Mouse (Mus musculus): Measurements from ENCODE around the gene Matn3. TPM values are rescaled to one million over a fixed set of nuclear protein-coding genes. Genes with fewer than 3 reads are reported as not detected.
A peak's percentile ranks its signal among the peaks of the same experiment; 100 is the strongest.

Matn3 gene
- polyA plus RNA-seq (2014; fragmentation: Nextera tagmentation; extraction: Ambion mirVana): 0.11 and 0.37 TPM in 2 replicates

DNA sequence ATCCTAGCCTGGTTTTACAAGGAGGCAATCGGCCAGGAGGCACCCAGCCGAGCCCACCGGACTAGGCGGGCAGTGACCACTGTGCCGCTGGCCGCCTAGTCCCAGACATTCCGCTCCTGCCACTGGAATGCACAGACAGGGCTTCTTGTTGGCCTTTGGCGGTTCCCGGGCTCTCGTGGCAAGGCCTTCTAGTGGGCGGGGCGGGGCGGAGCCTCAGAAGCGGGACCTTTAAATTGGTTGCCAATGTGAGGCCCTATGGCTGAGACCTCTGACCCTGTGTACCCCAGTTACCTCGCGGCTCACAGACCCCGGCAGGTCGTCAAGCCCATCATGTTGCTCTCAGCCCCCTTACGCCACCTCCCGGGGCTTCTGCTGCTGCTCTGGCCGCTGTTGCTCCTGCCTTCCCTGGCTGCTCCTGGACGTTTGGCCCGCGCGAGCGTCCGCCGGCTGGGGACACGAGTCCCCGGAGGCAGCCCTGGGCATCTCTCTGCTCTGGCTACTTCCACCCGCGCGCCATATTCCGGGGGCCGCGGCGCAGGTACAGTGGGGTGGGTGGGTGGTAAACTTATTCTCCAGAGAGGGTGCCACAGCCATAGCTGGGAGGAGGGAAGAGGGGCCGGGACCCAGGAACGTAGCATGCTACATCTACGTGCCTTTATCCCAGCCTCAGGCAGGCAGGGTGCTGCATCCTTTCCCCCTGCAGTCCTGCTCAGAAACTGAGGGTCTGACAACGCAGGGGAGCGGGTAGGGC is at the start of gene Matn3:
TSS of gene Matn3 (plus strand) at position 216 of the 751 bp plus-strand sequence.
- 0 out of 2 replicates have a peak, but pooled peaks cover 6% of the 10 kb centered on the region for H3K27me3 ChIP-seq (ENCODE audit: control insufficient read depth, insufficient read depth, low read length)
- peak; percentile 76 for ATAC-seq (ENCODE audit: low FRiP score, low TSS enrichment)
- H3K27ac ChIP-seq (ENCODE audit: low read depth, low read length): no peak within 1 kb of the TSS
- H3K4me3 ChIP-seq (ENCODE audit: low read length): peak within 1 kb of the TSS; percentile 49
- 0 out of 2 replicates have a peak, but pooled peaks cover 8% of the 10 kb centered on the region for H3K4me1 ChIP-seq (ENCODE audit: control insufficient read depth, insufficient read depth, low read length)
- H3K9ac ChIP-seq (ENCODE audit: low read depth, low read length): peak within 1 kb of the TSS; percentile 51
- peak within 1 kb of the TSS; percentile 97 for H3K4me2 ChIP-seq (replicated peaks; ENCODE audit: low read depth, low read length)
- no peaks in the 10 kb centered on the region for H3K9me3 ChIP-seq (ENCODE audit: control insufficient read depth, low read length)
- H3K36me3 ChIP-seq (ENCODE audit: control insufficient read depth, insufficient read depth, low read length): no peaks in the 10 kb centered on the region
- 2% methylated on average over 42 of the region's 42 CpGs for WGBS

DNA sequence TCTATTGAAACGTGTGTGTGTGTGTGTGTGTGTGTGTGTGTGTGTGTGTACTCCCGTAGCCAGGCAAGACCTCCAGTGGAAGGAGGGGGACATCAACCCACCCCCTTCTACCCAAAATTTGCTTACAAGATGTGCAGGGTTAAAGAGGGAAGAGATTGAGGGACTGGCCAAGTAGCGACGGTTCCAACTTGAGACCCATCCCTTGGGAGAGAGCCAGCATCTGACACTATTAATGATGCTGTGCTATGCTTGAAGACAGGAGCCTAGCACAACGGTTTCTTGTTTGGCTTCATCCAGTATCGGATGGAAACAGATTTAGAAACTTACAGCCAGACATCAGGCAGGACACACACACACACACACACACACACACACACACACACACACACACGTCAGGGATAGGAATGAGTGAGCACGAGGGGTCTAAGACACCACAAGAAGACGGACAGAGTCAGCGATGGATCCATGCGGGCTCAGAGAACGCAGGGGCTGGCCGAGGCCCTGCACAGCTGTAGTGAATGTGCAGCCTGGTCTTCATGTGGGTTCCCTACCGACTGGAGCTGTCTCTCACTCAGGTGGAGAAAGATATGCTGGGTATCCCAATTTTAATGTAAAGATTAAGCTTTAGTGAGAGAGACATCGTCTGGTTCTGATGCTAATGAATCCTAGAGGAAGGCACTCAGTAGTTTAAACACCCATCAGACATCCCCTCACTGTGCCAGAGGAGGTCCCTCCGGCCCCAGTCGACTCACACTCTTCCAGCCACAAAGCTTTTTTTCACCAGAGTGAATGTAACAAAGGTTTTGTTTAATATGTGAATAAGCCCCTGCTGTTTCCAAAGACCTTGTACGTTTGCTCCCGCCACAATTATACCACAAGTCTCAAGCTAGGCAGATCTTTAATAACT is 48.6 kb upstream of the Matn3 start:
- Histone ChIP-seq H3K4me2 (replicated peaks; ENCODE audit: low read depth, low read length) (no peak overlapping the region), H3K27me3 (ENCODE audit: control insufficient read depth, insufficient read depth, low read length) (no peaks in the 10 kb centered on the region), H3K36me3 (ENCODE audit: control insufficient read depth, insufficient read depth, low read length) (no peaks in the 10 kb centered on the region), H3K9ac (ENCODE audit: low read depth, low read length) (no peak overlapping the region), H3K9me3 (ENCODE audit: control insufficient read depth, low read length) (no peaks in the 10 kb centered on the region), H3K4me3 (ENCODE audit: low read length) (no peak overlapping the region), H3K4me1 (ENCODE audit: control insufficient read depth, insufficient read depth, low read length) (peaks cover 9% of the 10 kb centered on the region; the same call in 1 of the 2 replicates), H3K27ac (ENCODE audit: low read depth, low read length) (no peak overlapping the region)
- no peak for ATAC-seq (ENCODE audit: low FRiP score, low TSS enrichment)
- 76% methylated on average over 19 of the region's 19 CpGs for WGBS

DNA sequence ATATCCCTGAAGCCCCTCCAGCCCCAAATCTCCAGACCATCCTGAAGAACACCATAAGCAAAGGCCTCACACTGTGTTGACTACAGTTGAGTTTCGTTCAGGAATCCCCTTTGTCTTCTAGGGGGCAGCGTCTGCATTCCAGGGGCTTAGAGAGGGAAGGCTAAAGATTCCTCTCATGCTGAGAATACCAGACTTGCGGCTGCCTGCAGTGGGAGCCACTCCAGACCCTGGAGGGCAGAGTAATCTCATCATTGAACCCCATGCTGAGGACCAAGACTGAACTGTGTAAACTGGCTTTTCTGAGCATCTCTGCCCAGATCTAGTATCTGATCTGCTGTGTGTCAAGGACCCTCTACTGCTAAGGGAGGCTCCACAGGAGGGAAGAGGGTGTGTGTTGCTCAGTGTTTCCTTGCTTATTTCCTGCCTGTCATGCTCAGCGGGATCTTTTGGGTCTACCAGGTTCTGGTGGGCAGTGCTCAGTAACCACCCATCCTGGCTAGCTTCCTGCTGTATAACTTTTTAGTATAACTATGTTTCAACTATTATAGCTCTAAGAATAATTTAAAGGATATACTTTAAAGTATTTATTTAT is 47.5 kb upstream of the Matn3 start:
- H3K27me3 ChIP-seq (ENCODE audit: control insufficient read depth, insufficient read depth, low read length): no peaks in the 10 kb centered on the region
- no peak overlapping the region for H3K27ac ChIP-seq (ENCODE audit: low read depth, low read length)

DNA sequence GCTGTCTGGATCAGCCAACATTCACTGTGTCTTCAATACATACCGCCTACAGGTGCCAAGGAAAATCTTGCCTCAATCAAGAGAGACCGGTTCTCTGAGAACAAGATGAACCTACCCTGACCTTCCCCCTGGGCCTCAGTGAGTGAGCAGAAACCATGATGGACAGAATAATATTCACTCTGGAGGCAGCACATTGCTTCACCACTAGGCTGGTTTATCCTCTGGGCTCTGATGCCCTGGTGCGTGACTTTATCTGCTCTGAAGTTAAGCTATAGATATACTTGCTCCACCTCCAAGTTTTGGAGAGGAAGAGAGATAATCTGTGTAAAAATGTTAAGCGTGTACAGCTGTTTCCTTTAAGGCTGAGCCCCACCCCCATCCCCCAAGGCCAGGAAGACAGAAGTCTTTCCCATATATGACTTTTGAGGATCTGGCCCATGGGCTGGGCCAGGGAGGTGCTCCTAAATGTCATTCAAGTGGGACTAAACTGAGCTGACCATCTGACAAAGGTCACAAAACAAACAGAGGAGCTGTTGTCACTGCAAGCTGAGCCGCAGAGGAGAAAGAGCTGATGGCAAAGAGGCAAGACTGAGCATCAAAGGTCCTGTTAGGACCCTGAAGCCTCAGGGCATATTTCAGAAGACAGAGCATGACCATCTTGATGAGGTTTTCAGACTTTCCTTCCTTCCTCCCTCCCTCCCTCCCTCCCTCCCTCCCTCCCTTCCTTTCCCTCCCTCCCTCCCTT is 46.6 kb upstream of the Matn3 start:
- 0 out of 2 replicates have a peak overlapping the region, but pooled peaks have one; percentile 19 for H3K27ac ChIP-seq (ENCODE audit: low read depth, low read length)
- peak; percentile 55 for ATAC-seq (ENCODE audit: low FRiP score, low TSS enrichment)
- H3K9me3 ChIP-seq (ENCODE audit: control insufficient read depth, low read length): no peaks in the 10 kb centered on the region

More for the DNA sequence above, 47.5 kb upstream of the Matn3 start:
- ATAC-seq (ENCODE audit: low FRiP score, low TSS enrichment): 0 out of 2 replicates have a peak, but pooled peaks have one; percentile 16
- WGBS: 43% methylated on average over 4 of the region's 4 CpGs
- no peak overlapping the region for H3K9ac ChIP-seq (ENCODE audit: low read depth, low read length)
- H3K9me3 ChIP-seq (ENCODE audit: control insufficient read depth, low read length): no peaks in the 10 kb centered on the region
- no peak overlapping the region for H3K4me3 ChIP-seq (ENCODE audit: low read length)
- H3K4me1 ChIP-seq (ENCODE audit: control insufficient read depth, insufficient read depth, low read length): peaks cover 9% of the 10 kb centered on the region; the same call in 1 of the 2 replicates
- no peaks in the 10 kb centered on the region for H3K36me3 ChIP-seq (ENCODE audit: control insufficient read depth, insufficient read depth, low read length)
- H3K4me2 ChIP-seq (replicated peaks; ENCODE audit: low read depth, low read length): no peak overlapping the region

DNA sequence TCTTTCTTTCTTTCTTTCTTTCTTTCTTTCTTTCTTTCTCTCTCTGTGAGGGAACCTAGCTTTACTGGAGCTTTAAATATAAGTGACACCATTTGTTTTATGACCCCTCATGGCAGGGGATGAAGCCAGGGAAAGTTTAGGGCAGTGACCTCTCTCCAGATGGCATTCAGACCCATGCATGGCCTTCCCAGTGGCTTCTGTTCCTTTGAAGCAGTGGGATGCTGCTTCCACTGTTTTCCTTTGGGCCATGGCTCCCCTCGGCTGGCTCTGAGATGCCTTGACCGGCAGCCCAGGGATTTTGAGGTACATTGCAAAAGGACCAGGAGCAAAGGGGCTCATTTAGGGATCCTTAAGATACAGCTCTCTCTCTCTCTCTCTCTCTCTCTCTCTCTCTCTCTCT is 45.8 kb upstream of the Matn3 start:
- Histone ChIP-seq H3K4me2 (replicated peaks; ENCODE audit: low read depth, low read length) (no peak overlapping the region), H3K27me3 (ENCODE audit: control insufficient read depth, insufficient read depth, low read length) (no peaks in the 10 kb centered on the region), H3K27ac (ENCODE audit: low read depth, low read length) (no peak overlapping the region), H3K9ac (ENCODE audit: low read depth, low read length) (no peak overlapping the region), H3K4me1 (ENCODE audit: control insufficient read depth, insufficient read depth, low read length) (peaks cover 9% of the 10 kb centered on the region; the same call in 1 of the 2 replicates), H3K4me3 (ENCODE audit: low read length) (no peak overlapping the region), H3K36me3 (ENCODE audit: control insufficient read depth, insufficient read depth, low read length) (no peaks in the 10 kb centered on the region), H3K9me3 (ENCODE audit: control insufficient read depth, low read length) (0 out of 2 replicates have a peak, but pooled peaks cover 2% of the 10 kb centered on the region)
- WGBS: 8% methylated on average over 2 of the region's 2 CpGs
- ATAC-seq (ENCODE audit: low FRiP score, low TSS enrichment): no peak

More for the DNA sequence above, 46.6 kb upstream of the Matn3 start:
- Histone ChIP-seq H3K36me3 (ENCODE audit: control insufficient read depth, insufficient read depth, low read length) (no peaks in the 10 kb centered on the region), H3K27me3 (ENCODE audit: control insufficient read depth, insufficient read depth, low read length) (no peaks in the 10 kb centered on the region), H3K4me2 (replicated peaks; ENCODE audit: low read depth, low read length) (0 out of 2 replicates have a peak overlapping the region, but pooled peaks have one; percentile 4), H3K4me3 (ENCODE audit: low read length) (no peak overlapping the region), H3K4me1 (ENCODE audit: control insufficient read depth, insufficient read depth, low read length) (peaks cover 9% of the 10 kb centered on the region; the same call in 1 of the 2 replicates), H3K9ac (ENCODE audit: low read depth, low read length) (no peak overlapping the region)
- 20% methylated on average over 5 of the region's 5 CpGs for WGBS

DNA sequence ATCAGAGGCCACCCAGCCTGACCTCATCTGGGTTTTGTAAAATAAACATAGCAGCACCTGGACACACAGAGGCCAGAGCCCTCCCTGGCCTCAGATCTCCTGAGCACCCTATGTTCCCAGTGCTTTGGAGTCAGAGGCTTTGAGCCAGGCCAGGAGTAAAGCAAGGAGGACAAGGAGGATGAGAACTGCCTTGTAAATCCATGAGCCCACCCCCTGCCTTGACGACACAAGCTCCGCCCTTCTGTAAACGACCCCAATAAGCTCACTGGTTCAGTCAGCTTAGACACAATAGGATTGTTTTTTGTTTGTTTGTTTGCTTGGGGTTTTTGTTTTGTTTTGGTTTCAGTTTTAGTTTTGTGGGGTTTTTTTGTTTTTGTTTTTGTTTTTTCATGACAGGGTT is 45.2 kb upstream of the Matn3 start:
- Histone ChIP-seq H3K4me3 (ENCODE audit: low read length) (no peak overlapping the region), H3K27me3 (ENCODE audit: control insufficient read depth, insufficient read depth, low read length) (no peaks in the 10 kb centered on the region), H3K9ac (ENCODE audit: low read depth, low read length) (no peak overlapping the region), H3K9me3 (ENCODE audit: control insufficient read depth, low read length) (0 out of 2 replicates have a peak, but pooled peaks cover 2% of the 10 kb centered on the region), H3K27ac (ENCODE audit: low read depth, low read length) (no peak overlapping the region), H3K4me1 (ENCODE audit: control insufficient read depth, insufficient read depth, low read length) (peaks cover 9% of the 10 kb centered on the region; the same call in 1 of the 2 replicates), H3K4me2 (replicated peaks; ENCODE audit: low read depth, low read length) (no peak overlapping the region), H3K36me3 (ENCODE audit: control insufficient read depth, insufficient read depth, low read length) (no peaks in the 10 kb centered on the region)
- ATAC-seq (ENCODE audit: low FRiP score, low TSS enrichment): 0 out of 2 replicates have a peak, but pooled peaks have one; percentile 34
- WGBS: 31% methylated on average over 3 of the region's 3 CpGs

DNA sequence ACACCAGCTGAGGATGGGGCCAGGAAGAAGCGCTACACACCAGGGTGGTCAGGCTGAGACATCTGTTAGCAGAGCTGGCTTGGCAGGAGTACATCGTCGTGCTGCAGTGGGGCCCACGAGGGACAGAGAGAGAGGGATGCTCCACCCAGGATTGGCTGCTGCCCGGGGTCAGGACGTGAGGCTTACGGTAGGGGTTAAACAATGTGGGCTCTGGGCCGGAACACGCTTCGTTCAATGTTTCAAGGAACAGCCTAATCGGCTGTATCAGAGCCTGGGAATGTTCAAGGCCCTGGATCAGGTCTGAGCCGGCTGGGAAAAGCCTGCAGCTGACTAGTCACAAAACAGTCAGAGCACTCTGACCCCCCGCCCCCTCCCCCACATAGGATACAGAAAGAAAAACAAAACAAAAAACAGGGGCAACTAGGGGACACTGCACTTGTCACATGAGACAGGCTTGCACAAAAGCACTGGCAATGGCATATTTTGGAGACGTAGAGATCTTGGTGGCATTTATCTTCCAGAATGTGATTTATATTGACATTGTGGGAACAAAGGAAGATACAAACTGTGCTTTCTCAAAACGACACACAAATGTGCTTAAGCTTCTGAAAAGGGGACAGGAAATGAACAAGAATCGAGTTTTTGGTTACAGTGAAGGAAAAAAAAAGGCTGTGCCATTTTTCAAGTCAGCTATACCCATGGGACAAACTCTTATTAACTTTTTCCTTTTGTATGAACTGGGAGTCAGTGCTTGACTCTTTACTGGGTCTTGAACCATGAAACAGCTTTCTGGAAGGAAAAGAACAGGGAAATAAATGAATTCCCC is 34.7 kb upstream of the Matn3 start:
- WGBS: 4% methylated on average over 16 of the region's 16 CpGs
- Histone ChIP-seq H3K4me1 (ENCODE audit: control insufficient read depth, insufficient read depth, low read length) (peaks cover 35% of the 10 kb centered on the region), H3K9ac (ENCODE audit: low read depth, low read length) (peak overlapping the region; percentile 45), H3K27ac (ENCODE audit: low read depth, low read length) (peak overlapping the region; percentile 95), H3K27me3 (ENCODE audit: control insufficient read depth, insufficient read depth, low read length) (no peaks in the 10 kb centered on the region), H3K4me3 (ENCODE audit: low read length) (no peak overlapping the region), H3K9me3 (ENCODE audit: control insufficient read depth, low read length) (no peaks in the 10 kb centered on the region), H3K36me3 (ENCODE audit: control insufficient read depth, insufficient read depth, low read length) (no peaks in the 10 kb centered on the region), H3K4me2 (replicated peaks; ENCODE audit: low read depth, low read length) (peak overlapping the region; percentile 31; the same call in 1 of the 2 replicates)
- peak; percentile 92 for ATAC-seq (ENCODE audit: low FRiP score, low TSS enrichment)
